Mouse (Mus musculus) 3T3-L1 (cell line): ENCODE data around the gene Atg16l2.

Source experiments
- DNase-seq: peaks from one replicate; pipeline ENCODE4 v3.0.0-alpha.2; 2015; ENCODE audit warnings: low read depth, low spot score

The Atg16l2 gene

GRCm38 (mm10) chr7:101223501-101223900 is 78.5 kb downstream of the Atg16l2 start:
- no peak for DNase-seq

- no peak for DNase-seq
Observed at GRCm38 (mm10) chr7:101216724-101217123, 85.3 kb downstream of the Atg16l2 start.

DNA sequence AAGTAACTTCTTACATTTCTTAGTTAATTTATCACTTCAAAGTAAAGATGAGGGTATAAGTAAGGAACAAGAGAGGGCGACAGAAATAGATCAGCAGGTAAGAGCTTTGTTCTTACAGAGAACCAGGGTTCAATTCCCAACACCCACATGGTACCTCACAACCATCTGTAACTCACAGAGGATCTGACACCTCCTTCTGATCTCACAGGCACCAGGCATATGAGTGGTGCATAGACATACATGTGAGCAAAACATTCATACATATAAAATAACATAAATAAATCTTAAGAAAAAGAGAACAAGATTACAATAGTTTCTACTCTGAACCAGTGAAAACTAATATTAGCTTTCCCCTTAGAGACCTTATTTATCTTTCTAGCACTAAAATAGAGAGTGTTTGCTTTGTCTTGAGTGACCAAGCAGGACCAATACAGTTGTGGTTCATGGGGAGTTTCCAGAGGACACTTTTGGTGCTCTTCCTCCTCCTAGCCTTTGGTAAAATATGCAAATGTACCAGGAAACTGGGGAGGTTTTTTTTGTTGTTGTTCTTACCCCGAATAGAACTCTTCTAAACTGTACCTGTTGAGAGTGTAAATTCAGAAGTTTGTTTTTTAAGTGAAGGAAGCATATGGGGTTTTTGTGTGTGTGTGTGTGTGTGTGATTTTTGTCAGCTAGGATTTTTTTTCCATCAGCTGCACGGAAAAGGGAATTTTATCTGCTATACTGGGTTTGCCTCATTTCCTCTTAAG is 88.4 kb downstream of the Atg16l2 start:
- DNase-seq = no peak
